Mouse (Mus musculus) small intestine, adult 2 months (tissue): Measurements from ENCODE around the gene Casp7. TPM values are rescaled to one million over a fixed set of nuclear protein-coding genes. Genes with fewer than 3 reads are reported as not detected.
A peak's percentile ranks its signal among the peaks of the same experiment; 100 is the strongest.

ENCODE experiments used
- H3K27ac ChIP-seq: fragments of 200-500 bp; 2 replicates; pipeline ENCODE4 v1.5.1; 2012; ENCODE audit warnings: low read depth, low read length, control low read depth, inconsistent platforms; ENCODE audit not compliant: insufficient read depth
- H3K27me3 ChIP-seq: fragments of 200-500 bp; 2 replicates; pipeline ENCODE4 v1.6.1; 2012; ENCODE audit warnings: mild to moderate bottlenecking, moderate library complexity, low read length, inconsistent platforms; ENCODE audit not compliant: control insufficient read depth, insufficient read depth
- H3K36me3 ChIP-seq: fragments of 200-500 bp; 2 replicates; pipeline ENCODE4 v1.6.1; 2012; ENCODE audit warnings: mild to moderate bottlenecking, low read length, control low read depth, inconsistent platforms; ENCODE audit not compliant: control insufficient read depth, insufficient read depth
- H3K4me1 ChIP-seq: fragments of 200-500 bp; 2 replicates; pipeline ENCODE4 v1.6.1; 2012; ENCODE audit warnings: low read length, inconsistent platforms, mixed read lengths; ENCODE audit not compliant: control insufficient read depth, insufficient read depth, insufficient read length
- H3K4me3 ChIP-seq: fragments of 200-500 bp; 2 replicates; pipeline ENCODE4 v1.5.1; 2012; ENCODE audit warnings: low read depth, mild to moderate bottlenecking, control low read depth, inconsistent platforms, low read length, moderate library complexity
- CTCF ChIP-seq: fragments of 200-500 bp; IDR thresholded peaks from 2 replicates; pipeline ENCODE4 v1.5.1; 2012; ENCODE audit warnings: low read depth, mild to moderate bottlenecking, control low read depth, inconsistent platforms, low read length, moderate library complexity, mixed read lengths; ENCODE audit not compliant: insufficient replicate concordance, insufficient read length; ENCODE audit errors: extremely low read depth
- POLR2A ChIP-seq: fragments of 200-500 bp; IDR thresholded peaks from 2 replicates; pipeline ENCODE4 v1.6.1; 2012; ENCODE audit warnings: low read depth, mild to moderate bottlenecking, control low read depth, inconsistent platforms, low read length, moderate library complexity
- WGBS: fragments of 180-500 bp; shearing (Covaris S2); methylation state at CpG from one replicate; pipeline ENCODE4 v1.1.7; 2018; 5-methylcytosine and 5-hydroxymethylcytosine counted together
- polyA plus RNA-seq: library from polyadenylated mRNA; depleted of rRNA; stranded (reverse); fragments of >200 nt; gene quantifications from 2 replicates; pipeline ENCODE4 v1.2.3, GENCODE M21; 2012

Casp7 gene
- polyA plus RNA-seq, 1 experiment, result 112 TPM

- Histone ChIP-seq H3K4me3 (no peak overlapping the region), H3K27me3 (no peaks in the 10 kb centered on the region), H3K4me1 (peaks cover 34% of the 10 kb centered on the region; the same call in 1 of the 2 replicates), H3K27ac (no peak overlapping the region), H3K36me3 (no peaks in the 10 kb centered on the region)
- 94% methylated on average over 16 of the region's 16 CpGs for WGBS
- no peak for TF ChIP-seq POLR2A
- TF ChIP-seq CTCF, result no peak
Observed at GRCm38 (mm10) chr19:56395183-56395935, 1.6 kb upstream of the Casp7 start.

DNA sequence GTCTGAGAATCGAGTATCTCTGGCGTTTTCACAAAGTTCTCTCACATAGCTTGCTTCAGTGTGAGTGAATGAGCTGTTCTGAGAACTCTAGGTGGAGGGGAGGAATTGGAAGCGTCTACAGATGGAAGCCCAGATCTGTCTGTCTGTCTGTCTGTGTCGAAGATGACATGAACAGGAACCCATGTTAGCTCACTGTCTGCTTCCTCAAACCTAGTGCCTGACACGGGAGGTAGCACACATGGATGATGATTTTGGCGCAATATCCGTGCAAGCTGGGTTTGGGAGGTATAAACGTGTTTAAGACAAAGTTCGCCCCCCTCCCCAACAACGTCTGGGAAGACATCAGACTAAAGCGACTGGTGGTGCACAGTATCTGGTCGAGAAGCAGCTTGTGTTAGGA lies 702 bp upstream of the Casp7 start:
- Histone ChIP-seq H3K36me3 (0 out of 2 replicates have a peak, but pooled peaks cover under 1% of the 10 kb centered on the region), H3K27me3 (no peaks in the 10 kb centered on the region), H3K4me3 (peak overlapping the region; percentile 75), H3K4me1 (peaks cover 29% of the 10 kb centered on the region), H3K27ac (peak overlapping the region; percentile 97; the same call in 1 of the 2 replicates)
- 33% methylated on average over 12 of the region's 12 CpGs for WGBS
- TF ChIP-seq CTCF, result no peak

DNA sequence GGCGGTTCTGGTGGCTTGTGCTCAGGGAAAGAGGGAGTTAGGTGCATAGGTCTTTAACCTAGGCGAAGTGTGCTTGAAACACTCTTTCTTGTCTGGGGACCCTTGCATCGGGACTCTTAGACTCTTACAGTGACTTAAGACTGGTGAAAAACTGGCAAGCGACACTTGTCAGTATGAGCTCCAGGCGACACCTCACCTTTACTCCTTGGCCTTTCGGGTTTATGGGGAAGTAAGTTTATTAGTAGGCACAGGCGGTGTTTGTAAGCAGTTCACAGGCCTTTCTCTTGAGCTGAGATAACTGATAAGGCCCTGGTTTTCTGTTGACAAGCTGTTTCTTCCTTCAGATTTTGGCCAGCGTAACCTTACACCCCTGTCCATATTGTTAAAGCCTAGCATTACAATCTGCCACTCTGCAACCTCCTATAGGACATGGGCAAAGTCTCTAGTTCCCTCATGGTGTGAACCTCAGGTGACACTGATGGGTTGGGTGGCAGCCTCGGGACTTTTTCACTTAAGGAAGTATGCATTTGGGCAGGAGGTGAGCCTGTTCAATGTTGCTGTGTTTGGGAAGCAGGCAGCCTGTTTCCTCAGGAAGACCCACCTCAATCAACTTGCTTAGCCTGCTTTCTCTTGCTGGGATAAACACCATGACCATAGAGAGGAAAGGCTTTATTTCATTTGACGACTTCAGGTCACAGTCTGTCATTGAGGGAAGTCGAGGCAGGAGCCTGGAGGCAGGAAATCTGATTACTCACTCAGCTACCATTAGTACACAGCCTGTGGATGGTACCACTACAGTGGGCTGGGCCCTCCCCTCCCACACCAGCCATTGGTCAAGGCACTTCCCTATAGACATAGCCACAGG lies 966 bp downstream of the Casp7 start:
- H3K27ac ChIP-seq, result peak overlapping the region; percentile 97
- TF ChIP-seq POLR2A (no peak; the same call in 1 of the 2 replicates), CTCF (no peak)
- H3K4me1 ChIP-seq, result peaks cover 21% of the 10 kb centered on the region
- 12% methylated on average over 11 of the region's 11 CpGs for WGBS
- H3K27me3 ChIP-seq, result no peaks in the 10 kb centered on the region
- peaks cover 5% of the 10 kb centered on the region; the same call in 1 of the 2 replicates for H3K36me3 ChIP-seq
- H3K4me3 ChIP-seq, result peak overlapping the region; percentile 75

DNA sequence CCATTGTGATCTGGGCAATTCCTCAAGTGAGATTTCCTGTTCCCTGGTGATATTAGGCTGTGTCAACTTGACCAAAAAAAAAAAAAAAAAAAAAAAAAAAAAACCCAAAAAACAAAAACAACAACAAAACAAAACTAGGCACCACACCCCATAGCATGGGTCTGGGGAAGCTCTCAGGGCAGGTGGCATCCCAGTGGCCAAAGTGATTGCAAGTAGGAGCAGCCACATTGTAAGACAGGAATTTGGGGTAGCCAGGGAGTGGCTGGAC lies 1.5 kb downstream of the Casp7 start:
- peaks cover 21% of the 10 kb centered on the region for H3K4me1 ChIP-seq
- H3K27me3 ChIP-seq, result no peaks in the 10 kb centered on the region
- TF ChIP-seq CTCF (no peak), POLR2A (no peak)

DNA sequence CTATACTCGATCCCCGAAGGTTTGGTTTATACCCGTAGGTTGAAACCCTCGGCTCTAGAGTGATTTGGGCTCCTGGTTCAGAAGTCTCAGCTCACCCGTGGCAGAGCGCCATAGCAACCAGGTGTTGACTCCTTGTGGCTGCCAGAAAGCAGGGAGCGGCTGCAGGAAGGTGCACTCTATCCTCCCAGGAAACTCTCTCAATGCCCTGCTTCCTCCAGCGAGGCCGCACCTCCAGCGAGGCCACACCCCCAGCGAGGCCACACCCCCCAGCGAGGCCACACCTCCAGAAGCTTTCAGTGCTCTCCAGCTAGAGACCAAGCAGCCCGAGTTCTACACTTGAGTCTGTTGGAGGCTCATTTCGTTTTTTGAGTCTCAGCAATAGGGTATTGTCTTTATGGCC lies 3.3 kb downstream of the Casp7 start:
- Histone ChIP-seq H3K27me3 (no peaks in the 10 kb centered on the region), H3K4me1 (peaks cover 21% of the 10 kb centered on the region), H3K4me3 (no peak overlapping the region; the same call in 1 of the 2 replicates), H3K27ac (peak overlapping the region; percentile 68), H3K36me3 (peaks cover 22% of the 10 kb centered on the region)
- TF ChIP-seq CTCF (no peak), POLR2A (no peak; the same call in 1 of the 2 replicates)
- 12% methylated on average over 14 of the region's 14 CpGs for WGBS

More for the DNA sequence above, 1.5 kb downstream of the Casp7 start:
- peak overlapping the region; percentile 97 for H3K27ac ChIP-seq
- peaks cover 5% of the 10 kb centered on the region; the same call in 1 of the 2 replicates for H3K36me3 ChIP-seq
- peak overlapping the region; percentile 75; the same call in 1 of the 2 replicates for H3K4me3 ChIP-seq

DNA sequence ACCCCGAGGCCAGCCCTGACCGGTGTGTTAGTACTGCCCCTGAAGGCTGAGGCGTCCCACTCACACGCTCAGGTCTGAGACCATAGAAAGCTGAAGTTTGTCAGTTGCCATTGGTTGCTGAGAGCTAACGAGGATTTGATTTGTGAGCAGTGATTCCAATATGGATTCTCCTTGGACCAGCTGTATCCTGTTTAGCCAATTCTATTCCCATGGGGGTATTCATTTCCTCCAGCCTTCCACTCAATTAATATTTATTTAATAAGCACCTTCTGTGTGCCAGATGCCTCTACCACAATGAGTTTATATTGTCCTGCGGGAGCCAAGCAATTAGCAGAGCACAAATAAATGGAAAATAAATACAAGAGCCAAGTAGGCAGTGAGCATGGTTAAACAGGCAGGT lies 4.9 kb downstream of the Casp7 start:
- H3K4me3 ChIP-seq, result no peak overlapping the region
- H3K27me3 ChIP-seq, result no peaks in the 10 kb centered on the region
- no peak overlapping the region for H3K27ac ChIP-seq
- peaks cover 16% of the 10 kb centered on the region for H3K4me1 ChIP-seq
- H3K36me3 ChIP-seq, result peaks cover 36% of the 10 kb centered on the region
- WGBS, result 88% methylated on average over 6 of the region's 6 CpGs
- no peak for TF ChIP-seq CTCF
- TF ChIP-seq POLR2A, result no peak

DNA sequence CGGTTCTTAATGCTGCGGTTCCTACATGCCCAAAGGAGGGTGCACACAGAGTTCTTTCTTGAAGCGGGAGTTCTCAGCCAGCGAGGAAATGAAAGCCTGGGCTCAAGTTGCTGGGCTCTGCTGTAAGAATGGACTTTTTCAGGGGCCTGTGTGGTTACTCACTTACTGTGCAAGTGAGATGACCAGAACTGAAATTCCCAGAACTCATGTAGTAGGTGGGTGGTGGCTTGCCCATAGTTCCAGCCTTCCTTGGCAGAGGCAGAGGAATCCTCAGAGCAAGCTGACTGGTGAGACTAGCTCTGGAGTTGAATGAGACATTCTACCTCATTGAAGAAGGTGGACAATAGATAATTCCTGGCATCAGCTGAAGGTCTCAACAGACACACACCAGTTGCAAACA lies 8.9 kb downstream of the Casp7 start:
- Histone ChIP-seq H3K4me1 (no peaks in the 10 kb centered on the region), H3K36me3 (peaks cover 60% of the 10 kb centered on the region), H3K27ac (no peak overlapping the region), H3K27me3 (no peaks in the 10 kb centered on the region), H3K4me3 (no peak overlapping the region)
- TF ChIP-seq POLR2A, result no peak
- no peak for TF ChIP-seq CTCF
- WGBS, result 96% methylated on average over 4 of the region's 4 CpGs
